Mouse (Mus musculus) left cerebral cortex, adult 2 months (tissue): Measurements from ENCODE around the gene Rho. TPM values are rescaled to one million over a fixed set of nuclear protein-coding genes. Genes with fewer than 3 reads are reported as not detected.

Experiments
- DNase-seq, 2 experiments: peaks; one replicate each; pipeline ENCODE4 v3.0.0; 2021 to 2022; ENCODE audit warnings: low spot score in 2 of 2, mixed read lengths in 1 of 2; ENCODE audit errors: extremely low spot score in 1 of 2
- H3K27ac ChIP-seq: fragments of 200-600 bp; 2 replicates; pipeline ENCODE4 v1.8.1; 2022
- H3K4me3 ChIP-seq: fragments of 200-600 bp; 2 replicates; pipeline ENCODE4 v1.8.1; 2022
- CTCF ChIP-seq: fragments of 200-600 bp; IDR thresholded peaks from 2 replicates; pipeline ENCODE4 v1.8.1; 2022; ENCODE audit warnings: antibody characterized with exemption, mild to moderate bottlenecking, moderate library complexity
- intact Hi-C: fragments of 180-260 bp; cut with DNase I; formaldehyde crosslinking; loops from one replicate; pipeline ENCODE4 v1.15.1; 2025
- long read RNA-seq, 2 experiments: library from polyadenylated mRNA; stranded (forward); transcript quantifications; one replicate each; pipeline ENCODE4 v2.0.0; 2021; ENCODE audit warnings: borderline mapping rate in 2 of 2
- total RNA-seq, 2 experiments: library from RNA; stranded (reverse); gene quantifications; 2 replicates each; pipeline ENCODE4 v1.2.3; 2021

Gene Rho
- total RNA-seq = under 1 TPM; 0.56 to 0.79 TPM
- long read RNA-seq, experiment 1 = 0 reads
- long read RNA-seq, experiment 2 = 0 reads

DNA sequence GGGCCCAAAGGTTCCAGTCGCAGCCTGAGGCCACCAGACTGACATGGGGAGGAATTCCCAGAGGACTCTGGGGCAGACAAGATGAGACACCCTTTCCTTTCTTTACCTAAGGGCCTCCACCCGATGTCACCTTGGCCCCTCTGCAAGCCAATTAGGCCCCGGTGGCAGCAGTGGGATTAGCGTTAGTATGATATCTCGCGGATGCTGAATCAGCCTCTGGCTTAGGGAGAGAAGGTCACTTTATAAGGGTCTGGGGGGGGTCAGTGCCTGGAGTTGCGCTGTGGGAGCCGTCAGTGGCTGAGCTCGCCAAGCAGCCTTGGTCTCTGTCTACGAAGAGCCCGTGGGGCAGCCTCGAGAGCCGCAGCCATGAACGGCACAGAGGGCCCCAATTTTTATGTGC is at the start of gene Rho:
Gene Rho, plus strand, starts transcription at position 110 of the 400 bp plus-strand sequence.
- Histone ChIP-seq H3K4me3 (no peak within 1 kb of the TSS), H3K27ac (no peak within 1 kb of the TSS)
- no peak for TF ChIP-seq CTCF
- intact Hi-C loops = no loop called here
- DNase-seq = no peak

DNA sequence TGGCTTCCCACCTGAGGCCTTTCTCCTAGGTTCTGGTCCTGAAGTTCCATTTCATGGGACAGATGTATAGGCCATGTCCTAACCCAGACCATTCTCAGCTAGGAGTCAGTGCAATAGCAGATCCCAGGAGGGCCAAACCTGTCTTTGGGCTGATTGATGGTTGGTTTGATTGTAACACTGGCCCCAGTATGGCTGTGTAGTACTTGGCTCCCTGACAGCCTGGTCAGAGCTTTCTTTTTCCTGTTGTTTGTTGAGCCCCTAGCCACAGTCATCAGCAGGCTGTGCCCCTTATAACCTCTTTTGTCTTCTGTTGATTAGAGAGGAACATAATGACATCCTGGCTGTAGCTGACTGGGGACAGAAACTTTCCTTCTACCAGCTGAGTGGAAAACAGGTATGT is 47.5 kb upstream of the Rho start:
- Histone ChIP-seq H3K4me3 (no peak overlapping the region), H3K27ac (no peak overlapping the region)
- intact Hi-C loops = no loop called here
- DNase-seq = no peak
- TF ChIP-seq CTCF = no peak

- TF ChIP-seq CTCF = no peak
- DNase-seq = no peak
- Histone ChIP-seq H3K4me3 (no peak overlapping the region), H3K27ac (no peak overlapping the region)
- intact Hi-C loops = no loop called here
Observed at GRCm38 (mm10) chr6:115886894-115887293, 44.7 kb upstream of the Rho start.

DNA sequence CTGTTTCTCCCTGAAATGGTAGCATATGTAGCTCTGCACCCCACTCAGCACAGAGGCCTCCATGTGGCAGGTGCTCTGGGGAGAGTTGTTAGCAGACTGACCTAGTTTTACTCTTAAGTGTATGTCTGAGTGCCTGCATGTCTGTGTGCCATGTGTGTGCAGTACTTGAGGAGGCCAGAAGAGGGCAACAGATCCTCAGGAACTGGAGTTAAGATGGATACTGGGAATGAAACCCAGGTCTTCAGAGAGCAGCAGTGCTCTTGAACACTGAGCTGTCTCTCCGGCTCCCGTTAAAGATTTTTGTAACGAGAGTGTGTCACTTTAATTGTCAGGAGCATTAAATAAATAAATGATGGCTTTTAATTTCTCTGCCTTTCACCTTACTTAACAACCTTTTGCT is 43.3 kb upstream of the Rho start:
- peak; percentile 49 for TF ChIP-seq CTCF
- intact Hi-C loops = no loop called here
- Histone ChIP-seq H3K27ac (no peak overlapping the region), H3K4me3 (no peak overlapping the region)
- no peak for DNase-seq

GRCm38 (mm10) chr6:115890601-115891000 is 40.9 kb upstream of the Rho start:
- intact Hi-C loops = loop anchor here (2.0 kb wide), 1 partner anchor 38 kb away; the partner anchor contains the start of genes Ift122 and Mbd4
- H3K4me3 ChIP-seq = no peak overlapping the region
- no peak for DNase-seq
- peak overlapping the region; percentile 80 for H3K27ac ChIP-seq
- no peak for TF ChIP-seq CTCF

DNA sequence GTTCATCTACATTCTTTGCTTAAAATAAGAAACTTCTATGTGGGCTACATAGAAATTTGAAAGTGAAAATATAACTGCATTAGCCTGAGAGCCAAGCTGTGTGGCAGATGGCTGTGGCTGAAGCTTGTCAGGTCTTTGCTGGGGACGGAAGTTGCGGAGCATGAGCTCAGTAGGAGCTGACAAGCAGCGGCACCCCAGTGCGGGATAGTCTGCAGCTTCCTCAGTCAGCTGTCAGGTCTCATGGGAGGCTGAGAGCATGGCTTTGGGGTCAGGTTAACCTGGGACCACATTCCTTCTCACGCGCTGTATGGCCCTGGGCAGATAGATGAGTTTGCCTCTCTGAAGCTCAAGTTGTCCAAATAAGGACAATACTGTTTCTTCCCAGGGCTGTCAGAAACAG is 40.5 kb upstream of the Rho start:
- H3K4me3 ChIP-seq = no peak overlapping the region
- H3K27ac ChIP-seq = peak overlapping the region; percentile 80
- intact Hi-C loops = loop anchor here (1.0 to 2.0 kb wide), 2 partner anchors 23 to 38 kb away; partner anchors contain the start of genes Ift122 and Mbd4
- TF ChIP-seq CTCF = no peak
- DNase-seq = no peak

DNA sequence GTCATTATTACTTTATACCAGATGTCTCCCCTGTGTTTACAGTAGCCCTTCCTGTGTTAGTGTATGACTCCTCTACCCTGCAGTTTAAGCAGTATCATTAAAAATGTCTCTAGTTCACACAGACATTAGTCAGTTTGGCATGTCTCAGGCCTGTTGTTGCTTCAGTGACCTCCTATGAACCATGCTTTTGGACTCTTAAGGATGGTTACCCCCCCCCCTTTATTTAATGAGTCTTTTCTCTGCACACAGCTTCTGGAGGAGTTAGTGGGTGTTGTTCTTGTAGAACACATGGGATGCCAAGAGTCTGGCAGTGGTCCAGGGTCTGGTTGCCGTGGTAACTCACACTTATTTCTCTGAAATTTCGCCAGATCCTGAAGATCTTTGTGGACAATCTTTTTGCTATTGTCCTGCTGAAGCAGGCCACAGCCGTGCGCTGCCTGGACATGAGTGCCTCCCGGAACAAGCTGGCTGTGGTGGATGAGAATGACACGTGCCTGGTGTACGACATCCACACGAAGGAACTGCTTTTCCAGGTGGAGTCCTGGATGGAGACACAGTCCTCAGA is 40.0 kb upstream of the Rho start:
- peak overlapping the region; percentile 80 for H3K27ac ChIP-seq
- TF ChIP-seq CTCF = no peak
- peak; percentile 74 to 83 for DNase-seq
- H3K4me3 ChIP-seq = no peak overlapping the region
- intact Hi-C loops = loop anchor here (1.0 to 2.0 kb wide), 2 partner anchors 23 to 39 kb away; partner anchors contain the start of genes Ift122 and Mbd4

- intact Hi-C loops = no loop called here
- peak overlapping the region; percentile 80 for H3K27ac ChIP-seq
- no peak overlapping the region for H3K4me3 ChIP-seq
- no peak for DNase-seq
- no peak for TF ChIP-seq CTCF
Observed at GRCm38 (mm10) chr6:115892363-115892762, 39.2 kb upstream of the Rho start.

DNA sequence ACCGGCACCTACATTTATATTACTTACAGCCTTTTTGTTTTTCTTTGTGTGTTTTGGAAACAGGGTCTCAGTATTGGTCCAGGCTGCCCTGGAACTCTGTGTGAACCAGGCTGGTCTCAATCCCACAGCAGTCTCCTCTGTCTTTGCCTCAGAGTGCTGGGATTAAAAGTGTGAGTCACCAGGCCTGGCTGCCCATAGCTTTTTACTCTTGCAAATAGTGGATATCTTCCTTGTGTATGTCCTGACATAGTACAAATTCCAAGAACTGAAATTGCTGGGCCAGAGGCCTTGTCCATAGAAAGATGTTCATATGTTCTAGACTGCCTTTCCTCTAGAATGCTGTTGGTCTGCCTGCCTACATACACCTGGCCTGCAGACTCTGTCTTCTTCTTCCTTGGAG is 35.2 kb upstream of the Rho start:
- TF ChIP-seq CTCF = no peak
- H3K4me3 ChIP-seq = no peak overlapping the region
- intact Hi-C loops = loop anchor here (5.0 kb wide), 1 partner anchor 241 kb away; no protein-coding TSS in a partner anchor
- DNase-seq = no peak
- no peak overlapping the region for H3K27ac ChIP-seq

DNA sequence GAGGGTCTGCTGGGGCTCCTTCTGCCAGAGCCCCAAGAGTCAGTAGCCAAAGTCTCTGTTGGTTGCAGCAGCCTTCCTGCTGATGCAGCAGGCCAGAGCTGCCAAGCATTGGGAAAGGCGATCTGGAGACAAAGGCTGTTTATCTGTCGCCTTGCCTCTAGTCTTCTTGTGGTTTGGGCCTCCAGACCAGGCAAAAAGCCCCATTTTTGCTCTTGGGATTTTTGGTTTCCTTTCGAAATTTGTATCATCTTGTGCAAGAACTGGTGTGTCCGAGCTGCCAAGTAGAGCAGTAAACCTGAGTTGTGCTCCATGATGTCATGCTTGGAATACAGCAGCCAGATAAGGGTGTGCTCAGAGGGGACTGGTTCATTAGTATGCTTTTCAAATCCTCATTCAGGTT is 34.4 kb upstream of the Rho start:
- no peak for DNase-seq
- Histone ChIP-seq H3K27ac (no peak overlapping the region), H3K4me3 (no peak overlapping the region)
- TF ChIP-seq CTCF = no peak
- intact Hi-C loops = loop anchor here (5.0 kb wide), 1 partner anchor 240 kb away; no protein-coding TSS in a partner anchor

DNA sequence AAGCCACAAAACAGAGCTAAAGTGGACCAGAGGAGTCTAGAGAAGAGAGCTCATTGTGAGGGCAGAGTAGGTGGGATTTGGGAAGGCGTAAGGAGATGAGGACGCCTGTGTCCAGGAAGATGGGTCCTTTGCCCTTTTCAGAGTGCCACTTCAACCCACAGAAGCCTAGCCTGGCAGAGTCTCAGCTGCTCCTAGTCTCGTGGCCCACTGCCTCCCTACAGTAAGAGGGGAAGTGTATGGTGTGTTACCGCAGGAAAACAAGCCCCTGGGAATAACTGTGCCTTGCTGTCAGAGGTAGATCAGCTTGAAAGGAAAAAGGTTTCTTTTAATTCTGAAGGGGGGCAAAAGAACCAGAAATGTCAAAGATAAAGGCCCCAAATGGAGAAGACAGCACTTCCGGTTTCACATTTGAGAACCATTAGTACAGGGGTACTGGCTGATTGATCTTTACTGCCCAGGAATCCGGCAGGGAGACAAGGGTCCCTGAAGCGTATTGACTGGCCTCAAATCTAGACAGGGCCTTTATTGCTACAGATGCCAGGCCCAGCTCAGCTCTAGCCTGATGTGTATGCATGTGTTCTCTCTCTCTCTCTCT is 33.5 kb upstream of the Rho start:
- Histone ChIP-seq H3K27ac (no peak overlapping the region), H3K4me3 (no peak overlapping the region)
- DNase-seq = no peak
- TF ChIP-seq CTCF = no peak
- intact Hi-C loops = loop anchor here (5.0 kb wide), 1 partner anchor 239 kb away; no protein-coding TSS in a partner anchor

GRCm38 (mm10) chr6:115901062-115901461 is 30.5 kb upstream of the Rho start:
- Histone ChIP-seq H3K27ac (peak overlapping the region; percentile 89), H3K4me3 (no peak overlapping the region)
- intact Hi-C loops = loop anchor here (1.0 to 5.0 kb wide), 3 partner anchors 96 to 226 kb away; no protein-coding TSS in a partner anchor
- peak; percentile 75 to 82 for DNase-seq
- TF ChIP-seq CTCF = peak; percentile 93
